Comparison of ENCODE assay signal across 20 mouse cellular contexts in genomic region chr1:180098426-180098825, GRCm38 (mm10).
DNase-seq lines count a peak whose midpoint lies in the region; TF ChIP-seq lines count a peak whose summit lies in the region.
"Had no signal": no experiment of that assay in that cellular context is flagged by ENCODE, and none has a peak within 500 bp of the region (broad histone marks: within the 10 kb centered on the region; RNA-seq: fewer than 3 reads in every experiment).

No protein-coding gene starts in this region.

- H3K4me3 ChIP-seq in myocyte = no peak overlapping the region

- no peaks in the 10 kb centered on the region for H3K27me3 ChIP-seq in myocyte (ENCODE audit: control insufficient read depth, insufficient read depth, insufficient read length)
- H3K27me3 ChIP-seq: CH12.LX, Patski had no signal

- no peak for TF ChIP-seq POLR2A in myocyte (IDR thresholded peaks at IDR 0.05; ENCODE audit: insufficient read length, low read depth)

- H3ac ChIP-seq in myocyte (ENCODE audit: control insufficient read depth, insufficient read length) = no peak overlapping the region

- H3K4me2 ChIP-seq in myocyte (ENCODE audit: low read depth) = no peak overlapping the region

- peaks cover 34% of the 10 kb centered on the region for H3K36me3 ChIP-seq in myocyte (ENCODE audit: control insufficient read depth, insufficient read depth)

- peak; percentile 15 for DNase-seq in ES-CJ7 (ENCODE audit: low read depth, low spot score)
- DNase-seq in ZHBTc4 (ENCODE audit: low read depth, low spot score) = peak; percentile 16
- no peak for DNase-seq in urinary bladder, postnatal 25 days (ENCODE audit: low spot score)
- DNase-seq in thymus, postnatal 14 days = no peak
- no peak for DNase-seq in frontal cortex, adult 2 months (ENCODE audit: extremely low spot score in 1 of 2, low spot score in 1 of 2)
- DNase-seq: adrenal gland, adult 2 months; adrenal gland, adult 8-10 months; adrenal gland, postnatal 10 days; adrenal gland, postnatal 14 days; adrenal gland, postnatal 25 days; adrenal gland, postnatal 36 days; B cell, adult 2 months; cerebellum, adult 11 months; cerebellum, adult 11-12 months; cerebellum, adult 18-20 months; cerebellum, adult 2 months; cerebellum, adult 8-10 months had no signal

- no peaks in the 10 kb centered on the region for H3K79me2 ChIP-seq in myocyte (ENCODE audit: control insufficient read depth, insufficient read depth)

TF ChIP-seq in myocyte, 11 proteins besides CTCF, POLR2A, EP300 and RAD21:
- no peak for TF ChIP-seq REST (IDR thresholded peaks at IDR 0.05; ENCODE audit: insufficient read depth, insufficient read length)
- TF ChIP-seq MYOD1 (IDR thresholded peaks at IDR 0.05; ENCODE audit: control insufficient read depth in 1 of 3, insufficient read length in 2 of 3, low read depth in 2 of 3) = peak in 2 of 3 experiments; percentile 83 to 87
- TF ChIP-seq MYOG (IDR thresholded peaks at IDR 0.05; ENCODE audit: control insufficient read depth in 1 of 3, insufficient read depth in 1 of 3, insufficient read length in 2 of 3, low read depth in 2 of 3) = peak in 1 of 3 experiments; percentile 9
- TF ChIP-seq CEBPB (IDR thresholded peaks at IDR 0.05; ENCODE audit: insufficient read depth, poor library complexity, severe bottlenecking) = no peak
TF ChIP-seq in myocyte: peak in this region for 2.

Comparison
In these comparisons a context has a peak if more than half of its experiments do, and no peak if none do; other contexts are left out.
1. DNase-seq: peak in ES-CJ7 (single experiment) and ZHBTc4 (single experiment); none in urinary bladder, postnatal 25 days (single experiment), thymus, postnatal 14 days (single experiment) and frontal cortex, adult 2 months (0 of 2).